Mouse (Mus musculus) spleen, adult 2 months (tissue): Measurements from ENCODE around the gene Pdxk. TPM values are rescaled to one million over a fixed set of nuclear protein-coding genes. Genes with fewer than 3 reads are reported as not detected.

Experiments used
- DNase-seq, 2 experiments: peaks; one replicate each; pipeline versions ENCODE4 v3.0.0 to v3.0.0-alpha.2; 2012 to 2021; ENCODE audit warnings: low spot score in 2 of 2, low read depth in 1 of 2
- H3K27ac ChIP-seq: fragments of 200-500 bp; 2 replicates; pipeline ENCODE4 v1.5.1; 2012; ENCODE audit warnings: low read length, inconsistent platforms; ENCODE audit not compliant: insufficient read depth
- H3K27me3 ChIP-seq: fragments of 200-500 bp; 2 replicates; pipeline ENCODE4 v1.6.1; 2012; ENCODE audit warnings: mild to moderate bottlenecking, moderate library complexity, low read length, inconsistent platforms; ENCODE audit not compliant: control insufficient read depth, insufficient read depth
- H3K36me3 ChIP-seq: fragments of 200-500 bp; 2 replicates; pipeline ENCODE4 v1.6.1; 2012; ENCODE audit warnings: mild to moderate bottlenecking, low read length, inconsistent platforms; ENCODE audit not compliant: control insufficient read depth, insufficient read depth
- H3K4me1 ChIP-seq: fragments of 200-500 bp; 2 replicates; pipeline ENCODE4 v1.6.1; 2011; ENCODE audit warnings: inconsistent platforms; ENCODE audit not compliant: control insufficient read depth, insufficient read depth, insufficient read length
- H3K4me3 ChIP-seq: fragments of 200-500 bp; 2 replicates; pipeline ENCODE4 v1.5.1; 2011; ENCODE audit warnings: mild to moderate bottlenecking, inconsistent platforms; ENCODE audit not compliant: insufficient read depth, insufficient read length; ENCODE audit errors: extremely low read depth
- CTCF ChIP-seq: fragments of 200-500 bp; IDR thresholded peaks from 2 replicates; pipeline ENCODE4 v1.5.1; 2011; ENCODE audit warnings: mild to moderate bottlenecking, inconsistent platforms; ENCODE audit not compliant: insufficient read depth, insufficient read length, insufficient replicate concordance; ENCODE audit errors: extremely low read depth
- POLR2A ChIP-seq: fragments of 200-500 bp; IDR thresholded peaks from 2 replicates; pipeline ENCODE4 v1.6.1; 2011; ENCODE audit warnings: low read depth, low read length, inconsistent platforms
- WGBS: fragments of 180-500 bp; shearing (Covaris S2); methylation state at CpG from one replicate; pipeline ENCODE4 v1.1.7; 2018; 5-methylcytosine and 5-hydroxymethylcytosine counted together
- polyA plus RNA-seq: library from polyadenylated mRNA; depleted of rRNA; stranded (reverse); fragments of >200 nt; gene quantifications from 2 replicates; pipeline ENCODE4 v1.2.3, GENCODE M21; 2012

The Pdxk gene
- polyA plus RNA-seq, 1 experiment: 13.6 TPM

GRCm38 (mm10) chr10:78467761-78468310 lies 3.1 kb upstream of the Pdxk start:
- Histone ChIP-seq H3K27ac (no peak overlapping the region), H3K4me3 (no peak overlapping the region), H3K27me3 (no peaks in the 10 kb centered on the region), H3K36me3 (no peaks in the 10 kb centered on the region), H3K4me1 (peaks cover 5% of the 10 kb centered on the region; the same call in 1 of the 2 replicates)
- WGBS: 85% methylated on average over 2 of the region's 2 CpGs
- TF ChIP-seq CTCF (no peak), POLR2A (no peak)
- no peak for DNase-seq

GRCm38 (mm10) chr10:78466647-78467046 lies 1.9 kb upstream of the Pdxk start:
- H3K36me3 ChIP-seq: no peaks in the 10 kb centered on the region
- H3K27me3 ChIP-seq: no peaks in the 10 kb centered on the region
- TF ChIP-seq CTCF (no peak), POLR2A (no peak)
- H3K27ac ChIP-seq: no peak overlapping the region
- no peak overlapping the region for H3K4me3 ChIP-seq
- DNase-seq: no peak
- WGBS: 88% methylated on average over 9 of the region's 9 CpGs
- H3K4me1 ChIP-seq: peaks cover 5% of the 10 kb centered on the region; the same call in 1 of the 2 replicates

- peak overlapping the region; percentile 82 for H3K27ac ChIP-seq
- H3K27me3 ChIP-seq: no peaks in the 10 kb centered on the region
- peak in 1 of 2 experiments; percentile 33 for DNase-seq
- peaks cover 5% of the 10 kb centered on the region; the same call in 1 of the 2 replicates for H3K4me1 ChIP-seq
- no peaks in the 10 kb centered on the region for H3K36me3 ChIP-seq
- TF ChIP-seq CTCF (no peak), POLR2A (no peak)
- no peak overlapping the region; the same call in 1 of the 2 replicates for H3K4me3 ChIP-seq
- WGBS: 20% methylated on average over 3 of the region's 3 CpGs
Observed at GRCm38 (mm10) chr10:78465472-78465871, 697 bp upstream of the Pdxk start.

GRCm38 (mm10) chr10:78464201-78464791 lies 479 bp downstream of the Pdxk start:
- TF ChIP-seq POLR2A (no peak), CTCF (no peak)
- WGBS: 3% methylated on average over 32 of the region's 32 CpGs
- DNase-seq: no peak
- Histone ChIP-seq H3K36me3 (no peaks in the 10 kb centered on the region), H3K4me3 (peak overlapping the region; percentile 86), H3K4me1 (peaks cover 5% of the 10 kb centered on the region; the same call in 1 of the 2 replicates), H3K27me3 (no peaks in the 10 kb centered on the region), H3K27ac (peak overlapping the region; percentile 72)

GRCm38 (mm10) chr10:78463769-78464167 lies 1.0 kb downstream of the Pdxk start:
- 69% methylated on average over 3 of the region's 3 CpGs for WGBS
- no peaks in the 10 kb centered on the region for H3K36me3 ChIP-seq
- DNase-seq: no peak
- H3K4me1 ChIP-seq: peaks cover 5% of the 10 kb centered on the region; the same call in 1 of the 2 replicates
- no peak overlapping the region for H3K27ac ChIP-seq
- no peaks in the 10 kb centered on the region for H3K27me3 ChIP-seq
- TF ChIP-seq CTCF (no peak), POLR2A (no peak)
- H3K4me3 ChIP-seq: peak overlapping the region; percentile 86; the same call in 1 of the 2 replicates

GRCm38 (mm10) chr10:78462945-78463768 lies 1.6 kb downstream of the Pdxk start:
- TF ChIP-seq POLR2A (no peak), CTCF (no peak)
- H3K4me3 ChIP-seq: no peak overlapping the region
- H3K27me3 ChIP-seq: no peaks in the 10 kb centered on the region
- H3K36me3 ChIP-seq: no peaks in the 10 kb centered on the region
- 85% methylated on average over 8 of the region's 8 CpGs for WGBS
- no peak overlapping the region for H3K27ac ChIP-seq
- H3K4me1 ChIP-seq: peaks cover 5% of the 10 kb centered on the region; the same call in 1 of the 2 replicates
- no peak for DNase-seq

- WGBS: 74% methylated on average over 4 of the region's 4 CpGs
- DNase-seq: no peak
- no peak overlapping the region for H3K27ac ChIP-seq
- H3K4me1 ChIP-seq: peaks cover 9% of the 10 kb centered on the region; the same call in 1 of the 2 replicates
- no peak overlapping the region for H3K4me3 ChIP-seq
- TF ChIP-seq POLR2A (no peak), CTCF (peak; percentile 16; the same call in 1 of the 2 replicates)
- H3K36me3 ChIP-seq: no peaks in the 10 kb centered on the region
- H3K27me3 ChIP-seq: no peaks in the 10 kb centered on the region
Observed at GRCm38 (mm10) chr10:78461767-78462166, 3.0 kb downstream of the Pdxk start.
